Mouse (Mus musculus) olfactory bulb, adult 2 months (tissue): ENCODE measurements at regions not wholly inside any gene's neighbourhood (a gene's known extent, or its start where the extent isn't known, plus 50 kb on each side); places are given as distances from the start of the nearest gene placed in this dataset.

ENCODE experiments used
- H3K27ac ChIP-seq: fragments of 200-500 bp; 2 replicates; pipeline ENCODE4 v1.5.1; 2012; ENCODE audit warnings: low read depth, low read length; ENCODE audit not compliant: insufficient read depth
- H3K4me1 ChIP-seq: fragments of 200-500 bp; 2 replicates; pipeline ENCODE4 v1.6.1; 2012; ENCODE audit warnings: low read length; ENCODE audit not compliant: control insufficient read depth, insufficient read depth
- H3K4me3 ChIP-seq: fragments of 200-500 bp; 2 replicates; pipeline ENCODE4 v1.5.1; 2012; ENCODE audit warnings: mild to moderate bottlenecking, low read depth, low read length, moderate library complexity; ENCODE audit not compliant: insufficient read depth
- CTCF ChIP-seq: fragments of 200-500 bp; IDR thresholded peaks from 2 replicates; pipeline ENCODE4 v1.5.1; 2012; ENCODE audit warnings: low read depth, mild to moderate bottlenecking, low read length, moderate library complexity; ENCODE audit not compliant: insufficient read depth
- POLR2A ChIP-seq: fragments of 200-500 bp; IDR thresholded peaks from 2 replicates; pipeline ENCODE4 v1.6.1; 2012; ENCODE audit warnings: mild to moderate bottlenecking, low read depth, low read length, moderate library complexity; ENCODE audit not compliant: insufficient read depth
- WGBS: fragments of 180-500 bp; shearing (Covaris S2); methylation state at CpG from one replicate; pipeline ENCODE4 v1.1.7; 2018; 5-methylcytosine and 5-hydroxymethylcytosine counted together

DNA sequence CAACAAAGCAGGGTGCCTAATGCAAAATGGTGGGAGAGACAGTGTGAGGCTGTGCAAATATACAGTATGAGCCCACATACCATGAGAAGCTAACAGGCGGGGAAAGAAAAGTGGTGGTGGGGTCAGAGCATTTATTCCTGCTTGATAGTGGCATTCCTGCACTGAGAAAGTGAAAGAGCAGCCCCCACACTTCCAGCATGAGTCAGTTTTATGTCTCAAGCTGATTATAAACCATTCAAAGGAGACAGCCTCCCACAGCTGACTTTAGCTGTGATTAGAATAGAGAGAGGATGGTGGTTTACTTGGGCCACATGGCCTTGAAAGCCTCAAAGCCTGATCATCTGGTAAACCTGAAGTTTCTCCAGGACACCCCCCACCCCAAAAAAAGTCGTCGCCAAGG lies 64.4 kb downstream of the Gm43517 start:
- peak overlapping the region; percentile 62; the same call in 1 of the 2 replicates for H3K27ac ChIP-seq
- 53% methylated on average over 3 of the region's 3 CpGs for WGBS
- no peak overlapping the region for H3K4me3 ChIP-seq
- H3K4me1 ChIP-seq = no peaks in the 10 kb centered on the region
- no peak for TF ChIP-seq CTCF

- H3K4me3 ChIP-seq = no peak overlapping the region
- TF ChIP-seq POLR2A = no peak
- no peak for TF ChIP-seq CTCF
- WGBS = 91% methylated on average over 1 of the region's 1 CpGs
- no peak overlapping the region for H3K27ac ChIP-seq
- H3K4me1 ChIP-seq = no peaks in the 10 kb centered on the region
These were observed 83.1 kb downstream of the Gm43517 start for GRCm38 (mm10) chr12:49468059-49468458.

DNA sequence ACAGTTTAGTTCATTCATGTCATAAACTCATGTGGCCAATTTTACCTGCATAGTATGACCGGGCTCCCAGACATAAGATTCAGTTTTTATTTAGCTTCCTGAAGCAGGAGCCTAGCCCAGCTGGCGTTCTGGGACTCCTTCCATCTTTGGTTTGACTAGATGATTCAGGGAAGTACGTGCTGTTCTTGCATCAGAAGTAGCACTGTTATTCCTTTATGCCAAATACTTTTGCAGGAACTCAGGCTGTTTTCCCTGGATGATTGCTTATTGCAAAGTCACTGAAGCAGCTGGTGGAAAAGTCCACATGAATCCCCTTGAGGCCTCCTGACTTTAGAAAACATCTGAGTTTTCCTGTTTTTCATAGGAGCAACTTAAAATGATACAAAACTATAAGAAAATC lies 88.4 kb downstream of the Gm43517 start:
- WGBS = 58% methylated on average over 3 of the region's 3 CpGs
- H3K27ac ChIP-seq = no peak overlapping the region
- no peak for TF ChIP-seq CTCF
- TF ChIP-seq POLR2A = no peak
- no peaks in the 10 kb centered on the region for H3K4me1 ChIP-seq
- no peak overlapping the region for H3K4me3 ChIP-seq

DNA sequence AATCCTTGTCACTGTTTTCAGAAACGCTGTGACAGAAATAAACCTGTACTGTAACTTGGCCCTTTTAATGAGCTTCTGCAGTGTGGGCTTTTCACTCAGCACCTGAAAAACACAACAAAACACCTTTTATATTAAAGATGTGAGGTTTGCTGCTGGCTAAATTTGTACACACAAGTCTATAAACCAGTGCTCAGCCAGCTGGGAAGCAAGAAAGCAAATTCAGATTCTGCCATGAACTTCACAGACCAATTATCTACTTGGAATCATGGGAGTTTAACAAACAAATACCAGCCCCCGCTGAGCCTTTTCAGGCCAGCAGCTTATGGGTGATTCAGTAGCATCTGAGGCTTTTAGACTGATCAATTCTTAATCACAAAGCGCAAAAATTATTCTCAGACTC lies 95.7 kb downstream of the Gm43517 start:
- TF ChIP-seq CTCF (no peak), POLR2A (no peak)
- Histone ChIP-seq H3K27ac (no peak overlapping the region; the same call in 1 of the 2 replicates), H3K4me3 (no peak overlapping the region), H3K4me1 (no peaks in the 10 kb centered on the region)
- WGBS = 24% methylated on average over 3 of the region's 3 CpGs

DNA sequence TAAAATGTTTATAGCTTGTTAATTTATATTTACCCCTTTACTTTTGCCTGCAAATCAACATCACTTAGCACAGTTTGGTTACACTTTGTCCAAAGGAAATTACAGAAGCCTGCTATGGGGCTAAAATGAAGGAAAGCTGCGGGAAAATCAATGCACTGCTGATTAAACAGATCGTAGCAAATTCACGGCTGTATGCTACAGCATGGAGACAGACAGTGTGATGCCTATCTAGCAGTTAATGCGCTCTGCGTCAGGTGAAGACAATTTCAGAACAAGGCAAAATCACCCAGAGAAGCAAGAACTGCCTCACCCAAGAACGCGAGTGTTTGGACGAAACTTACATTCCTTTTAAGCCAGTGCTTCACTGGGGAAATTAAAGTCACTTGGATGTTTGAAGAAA lies 96.2 kb downstream of the Gm43517 start:
- H3K4me3 ChIP-seq = no peak overlapping the region
- H3K27ac ChIP-seq = peak overlapping the region; percentile 78
- no peak for TF ChIP-seq POLR2A
- TF ChIP-seq CTCF = no peak
- 19% methylated on average over 8 of the region's 8 CpGs for WGBS
- H3K4me1 ChIP-seq = no peaks in the 10 kb centered on the region

- H3K4me3 ChIP-seq = no peak overlapping the region
- H3K4me1 ChIP-seq = no peaks in the 10 kb centered on the region
- WGBS = 90% methylated on average over 4 of the region's 4 CpGs
- no peak overlapping the region for H3K27ac ChIP-seq
- no peak for TF ChIP-seq POLR2A
- TF ChIP-seq CTCF = no peak
These were observed 97.4 kb downstream of the Gm43517 start for GRCm38 (mm10) chr12:49482367-49482766.

- no peak overlapping the region for H3K4me3 ChIP-seq
- no peaks in the 10 kb centered on the region for H3K4me1 ChIP-seq
- TF ChIP-seq POLR2A (no peak), CTCF (no peak)
- 63% methylated on average over 4 of the region's 4 CpGs for WGBS
- H3K27ac ChIP-seq = no peak overlapping the region
These were observed 99.2 kb downstream of the Gm43517 start for GRCm38 (mm10) chr12:49484070-49484770.

- Histone ChIP-seq H3K4me3 (no peak overlapping the region), H3K27ac (no peak overlapping the region), H3K4me1 (no peaks in the 10 kb centered on the region)
- TF ChIP-seq POLR2A (no peak), CTCF (no peak)
These were observed 128.2 kb downstream of the Gm43517 start for GRCm38 (mm10) chr12:49513131-49513530.

GRCm38 (mm10) chr12:49514616-49515015 lies 129.6 kb downstream of the Gm43517 start:
- Histone ChIP-seq H3K27ac (no peak overlapping the region), H3K4me3 (no peak overlapping the region), H3K4me1 (no peaks in the 10 kb centered on the region)
- TF ChIP-seq POLR2A = no peak
- no peak for TF ChIP-seq CTCF
- 91% methylated on average over 1 of the region's 1 CpGs for WGBS
